Mouse (Mus musculus) retina, postnatal 7 days (tissue): ENCODE data around the gene Taco1.
A peak's percentile ranks its signal among the peaks of the same experiment; 100 is the strongest.

Experiments used
- DNase-seq: peaks from one replicate; pipeline ENCODE4 v3.0.0-alpha.2; 2012; ENCODE audit warnings: low read depth, low spot score

Gene Taco1

GRCm38 (mm10) chr11:106061311-106061710, 4.5 kb upstream of the Taco1 start:
- DNase-seq: no peak

- no peak for DNase-seq
Observed at GRCm38 (mm10) chr11:106063756-106064155, 2.1 kb upstream of the Taco1 start.

GRCm38 (mm10) chr11:106065073-106065922, 563 bp upstream of the Taco1 start:
- DNase-seq: no peak

GRCm38 (mm10) chr11:106066616-106067015, 755 bp downstream of the Taco1 start:
- DNase-seq: peak; percentile 19

GRCm38 (mm10) chr11:106073774-106074173, 7.9 kb downstream of the Taco1 start:
- no peak for DNase-seq

GRCm38 (mm10) chr11:106076321-106076720, 10.5 kb downstream of the Taco1 start:
- peak; percentile 46 for DNase-seq

GRCm38 (mm10) chr11:106083708-106084701, 18.1 kb downstream of the Taco1 start, which contains the start of gene Map3k3:
Gene Map3k3 (plus strand): TSS chr11:106084613.
- DNase-seq: peak; percentile 99

- peak; percentile 43 for DNase-seq
Observed at GRCm38 (mm10) chr11:106084911-106085561, 19.2 kb downstream of the Taco1 start.

GRCm38 (mm10) chr11:106098223-106098622, 32.4 kb downstream of the Taco1 start:
- no peak for DNase-seq

- no peak for DNase-seq
Observed at GRCm38 (mm10) chr11:106102866-106103265, 37.0 kb downstream of the Taco1 start.

- no peak for DNase-seq
Observed at GRCm38 (mm10) chr11:106106047-106106587, 40.3 kb downstream of the Taco1 start.

- no peak for DNase-seq
Observed at GRCm38 (mm10) chr11:106111688-106112087, 45.8 kb downstream of the Taco1 start.

- no peak for DNase-seq
Observed at GRCm38 (mm10) chr11:106122221-106122620, 56.4 kb downstream of the Taco1 start.

GRCm38 (mm10) chr11:106122736-106123135, 56.9 kb downstream of the Taco1 start:
- DNase-seq: no peak
